Mouse (Mus musculus) adipocyte (in vitro differentiated cells): ENCODE measurements at regions not wholly inside any gene's neighbourhood (a gene's known extent, or its start where the extent isn't known, plus 50 kb on each side); places are given as distances from the start of the nearest gene placed in this dataset.
A peak's percentile ranks its signal among the peaks of the same experiment; 100 is the strongest.

Experiments used
- DNase-seq: peaks from one replicate; pipeline ENCODE4 v3.0.0-alpha.2; 2016; ENCODE audit warnings: low spot score

- no peak for DNase-seq
Measured at GRCm38 (mm10) chr16:45033268-45033667, 59.9 kb upstream of the Ccdc80 start.

- DNase-seq = peak; percentile 84
Measured at GRCm38 (mm10) chr16:45034401-45034800, 58.8 kb upstream of the Ccdc80 start.

DNA sequence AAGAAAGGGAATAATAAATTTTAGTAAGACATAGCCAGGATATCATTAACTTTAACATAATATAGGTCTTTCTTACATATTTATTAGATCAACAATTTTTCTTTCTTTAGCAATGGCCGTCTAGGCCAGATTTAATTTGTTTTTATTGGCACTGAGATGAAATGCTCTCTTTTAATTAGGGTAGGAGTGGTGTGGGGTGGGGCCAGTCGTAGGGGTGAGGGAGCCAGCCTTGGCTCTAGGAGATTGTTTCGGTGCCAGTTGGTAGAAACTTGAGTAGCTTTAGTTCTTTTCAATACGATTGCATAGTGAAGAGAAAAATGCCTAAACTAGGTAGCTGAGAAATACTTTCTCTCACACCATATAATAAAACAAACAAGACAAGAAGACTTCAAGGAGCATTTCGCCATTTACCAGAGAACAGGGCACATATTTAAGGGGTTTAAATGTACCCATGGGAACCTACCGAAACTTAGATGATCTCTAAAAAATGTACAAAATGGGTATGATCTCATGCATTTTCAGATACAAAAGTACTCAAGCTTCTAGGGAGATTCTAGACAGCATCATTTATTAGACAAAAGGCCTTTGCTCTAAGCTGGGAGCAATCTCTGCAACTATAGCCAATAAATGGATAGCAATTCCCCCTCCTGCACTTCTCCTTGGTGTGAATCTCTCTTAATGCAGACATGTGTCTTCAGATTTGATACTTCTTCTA lies 56.2 kb upstream of the Ccdc80 start:
- DNase-seq = no peak

- DNase-seq = no peak
Measured at GRCm38 (mm10) chr16:45037521-45037888, 55.7 kb upstream of the Ccdc80 start.

GRCm38 (mm10) chr16:45038261-45039036 lies 54.8 kb upstream of the Ccdc80 start:
- peak; percentile 96 for DNase-seq
